Mouse (Mus musculus) A20 (cell line): ENCODE measurements around the gene Olfr1219.

Source experiments
- DNase-seq: peaks from one replicate; pipeline ENCODE4 v3.0.0-alpha.2; 2011; ENCODE audit warnings: low read depth, low spot score

Gene Olfr1219

DNA sequence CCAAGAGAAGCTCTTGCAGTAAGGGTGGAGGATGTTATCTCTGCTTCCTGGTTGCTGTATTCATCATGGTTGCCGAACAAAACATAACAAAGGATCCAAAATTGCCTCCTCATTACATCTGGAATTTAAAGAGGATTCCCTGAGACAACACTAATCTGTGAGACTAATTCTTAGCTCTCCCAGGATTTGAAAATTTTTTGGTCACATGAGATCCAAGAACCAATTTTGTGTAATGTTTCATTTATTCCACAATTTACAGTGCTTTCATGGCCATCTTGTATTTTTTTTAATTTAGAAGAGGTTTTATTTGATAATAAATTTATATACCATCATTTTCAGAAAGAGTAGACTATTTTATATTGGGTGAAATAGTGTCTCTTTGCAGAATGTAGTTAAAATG, at the start of gene Olfr1219:
Olfr1219 (minus strand) TSS at position 101 of the 400 bp plus-strand sequence.
- DNase-seq, result no peak

DNA sequence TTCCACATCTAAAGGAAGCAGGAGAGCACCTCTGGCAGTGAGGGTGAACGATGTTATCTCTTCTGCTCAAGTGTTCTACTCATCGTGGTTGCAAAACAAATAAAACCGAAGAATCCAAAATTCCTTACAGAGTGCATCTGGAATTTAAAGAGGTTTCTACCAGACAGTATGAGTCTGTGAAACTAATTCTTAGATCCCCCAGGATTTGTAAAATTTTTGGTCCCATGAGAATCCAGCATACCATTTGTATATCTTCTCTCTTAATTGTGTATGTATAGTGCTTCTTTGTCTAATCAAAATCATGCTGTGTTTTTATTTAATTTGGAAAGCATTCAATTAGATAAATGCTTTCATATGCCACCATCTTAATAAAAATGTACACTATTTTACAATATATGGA, 49.6 kb upstream of the Olfr1219 start, which contains the start of gene Olfr1222:
Olfr1222 (minus strand) TSS at position 101 of the 400 bp plus-strand sequence.
- DNase-seq, result no peak

DNA sequence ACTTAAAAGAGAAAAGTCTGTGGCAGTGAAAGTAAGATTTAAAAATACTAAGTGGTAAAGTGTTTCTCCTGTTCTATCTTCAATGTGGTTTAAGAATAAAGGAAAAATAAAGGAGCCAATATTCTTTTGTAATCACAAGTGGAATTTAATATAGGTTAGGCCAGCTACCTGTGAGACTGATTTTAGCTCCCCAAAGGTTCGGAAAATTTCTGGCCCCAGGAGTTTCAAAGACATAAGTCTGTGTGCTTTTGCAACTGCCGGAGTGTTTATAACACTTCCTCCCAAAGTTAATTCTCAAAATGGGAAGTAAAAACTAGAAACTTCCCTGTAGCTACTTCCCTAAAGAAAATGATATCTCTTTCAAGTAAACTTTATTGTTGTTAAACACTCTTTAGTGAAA, 33.9 kb upstream of the Olfr1219 start, which contains the start of gene Olfr1221:
Olfr1221 (minus strand) TSS at position 101 of the 400 bp plus-strand sequence.
- DNase-seq, result no peak

DNA sequence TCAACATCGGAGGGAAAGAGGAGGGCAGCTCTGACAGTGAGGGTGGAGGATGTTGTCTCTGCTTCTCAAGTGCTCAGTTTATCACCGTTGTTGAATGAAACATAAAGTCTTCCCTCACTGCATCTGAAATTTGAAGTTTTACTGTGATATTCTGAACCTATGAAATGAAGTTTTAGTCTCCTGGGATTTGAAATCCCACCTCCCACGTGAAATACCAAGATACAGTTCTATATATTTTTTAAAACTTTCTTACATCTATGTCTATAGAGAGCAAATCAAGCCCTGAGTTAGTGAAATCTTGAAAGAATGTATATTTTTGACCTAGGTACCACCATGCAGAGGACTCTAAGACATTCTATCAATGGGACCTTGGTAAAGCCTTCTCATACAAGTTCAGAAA, 23.4 kb upstream of the Olfr1219 start, which contains the start of gene Olfr1220:
Olfr1220 (minus strand) TSS at position 101 of the 400 bp plus-strand sequence.
- DNase-seq, result no peak

DNA sequence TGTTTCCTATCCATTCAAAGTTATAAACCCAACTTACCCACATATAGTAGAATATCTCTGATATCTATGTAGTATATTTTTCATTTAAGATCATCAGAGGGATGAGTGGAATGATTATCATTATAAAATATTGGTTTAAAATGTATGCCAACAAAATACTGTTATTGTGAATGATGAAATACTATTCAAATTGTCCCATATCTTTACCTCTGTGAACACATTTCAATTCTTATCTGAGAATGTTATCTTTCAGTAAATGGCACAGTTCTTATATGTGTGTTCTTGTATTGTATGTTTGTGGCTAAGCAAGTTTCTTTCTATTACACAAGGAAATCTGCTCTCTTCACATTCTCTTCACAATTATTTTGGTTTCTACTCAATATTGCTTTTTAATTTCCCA, 22.3 kb upstream of the Olfr1219 start:
- DNase-seq, result no peak

DNA sequence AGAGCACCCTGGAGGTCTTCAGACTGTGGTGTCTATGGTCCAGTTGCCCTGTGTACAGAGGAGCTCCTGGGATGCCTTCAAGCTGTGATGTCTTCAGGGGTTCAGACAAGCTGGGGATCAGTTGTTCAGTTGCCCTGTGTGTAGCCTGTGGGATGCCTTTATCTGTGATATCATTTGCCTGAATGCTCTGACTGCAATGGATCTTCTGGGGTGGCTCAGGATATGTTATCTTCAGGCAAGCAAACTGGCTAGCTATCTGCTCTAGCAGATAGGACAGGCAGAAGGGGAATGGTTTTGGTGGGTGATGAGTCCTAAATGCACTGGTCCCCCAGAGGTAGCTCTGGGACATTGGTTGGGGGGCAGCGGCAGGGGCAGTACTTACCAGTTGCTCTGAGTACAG, 10.5 kb upstream of the Olfr1219 start:
- no peak for DNase-seq

DNA sequence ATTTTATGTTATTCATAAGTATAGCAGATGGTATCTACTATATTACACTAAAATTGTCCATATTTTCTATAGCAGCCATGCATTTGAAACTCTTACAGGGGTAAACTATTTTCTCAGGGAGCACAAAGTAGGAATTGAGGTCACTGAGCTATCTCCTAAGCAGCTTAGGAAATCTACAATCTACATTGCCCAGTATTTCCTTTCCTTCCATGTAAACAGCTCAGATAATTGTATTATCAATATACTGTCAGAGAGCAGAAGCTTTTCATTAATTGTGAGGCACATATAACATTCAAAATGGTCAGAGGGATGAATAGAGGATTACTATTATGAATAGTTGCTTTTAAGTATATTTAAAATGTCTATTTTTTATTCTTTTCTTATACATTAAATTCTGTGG, 1.8 kb downstream of the Olfr1219 start:
- DNase-seq, result no peak

DNA sequence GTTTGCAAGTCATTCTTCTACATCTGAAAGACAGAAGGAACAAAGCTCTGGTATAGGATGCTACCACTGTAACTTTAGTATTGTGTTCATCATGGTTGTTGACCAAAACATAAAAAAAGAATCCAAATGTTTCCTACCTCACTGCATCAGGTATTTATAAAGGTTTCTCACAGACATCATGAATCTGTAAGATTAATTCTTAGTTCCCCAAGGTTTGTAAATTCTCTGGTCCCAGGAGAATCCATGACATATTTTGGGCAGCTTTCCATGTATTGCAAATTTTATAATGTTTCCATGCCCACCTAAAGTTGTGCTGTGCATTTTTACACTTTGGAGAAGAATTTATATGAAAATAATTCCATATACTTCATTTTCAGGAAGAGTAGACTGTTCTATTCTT, 22.2 kb downstream of the Olfr1219 start, which contains the start of gene Olfr1218:
Olfr1218 (minus strand) TSS at position 101 of the 400 bp plus-strand sequence.
- DNase-seq, result no peak

DNA sequence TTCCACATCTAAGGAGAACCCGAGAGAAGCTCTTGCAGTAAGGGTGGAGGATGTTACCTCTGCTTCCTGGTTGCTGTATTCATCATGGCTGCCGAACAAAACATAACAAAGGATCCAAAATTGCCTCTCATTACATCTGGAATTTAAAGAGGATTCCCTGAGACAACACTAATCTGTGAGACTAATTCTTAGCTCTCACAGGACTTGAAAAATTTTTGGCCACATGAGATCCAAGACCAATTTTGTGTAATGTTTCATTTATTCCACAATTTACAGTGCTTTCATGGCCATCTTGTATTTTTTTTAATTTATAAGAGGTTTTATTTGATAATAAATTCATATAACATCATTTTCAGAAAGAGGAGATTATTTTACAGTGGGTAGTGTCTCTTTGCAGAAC, 51.3 kb downstream of the Olfr1219 start, which contains the start of gene Olfr1217:
Olfr1217 (minus strand) TSS at position 101 of the 400 bp plus-strand sequence.
- DNase-seq, result no peak
